Mouse (Mus musculus) heart, embryonic 14.5 days (tissue): ENCODE results near the gene Eps8l2. TPM values are rescaled to one million over a fixed set of nuclear protein-coding genes. Genes with fewer than 3 reads are reported as not detected.

Experiments used
- ATAC-seq: fragments of 200-750 bp; cut with Nextera tagmentation; 2 replicates; pipeline ENCODE4 v1.8.0; 2017; ENCODE audit warnings: low read depth, moderate TSS enrichment; ENCODE audit not compliant: insufficient number of reproducible peaks, insufficient read depth, low FRiP score
- H3K27ac ChIP-seq, 2 experiments: fragments of 200-500 bp in 1 of 2; fragments of 300-500 bp in 1 of 2; sonication (generic) in 1 of 2; replicated peaks in 1 of 2; 2 replicates each; pipeline ENCODE4 v1.5.1; 2012 to 2014; ENCODE audit warnings: low read depth in 2 of 2, low read length in 2 of 2, control low read depth in 1 of 2, mild to moderate bottlenecking in 1 of 2, mixed read lengths in 1 of 2; ENCODE audit not compliant: control insufficient read depth in 1 of 2, insufficient read depth in 1 of 2
- H3K27me3 ChIP-seq: fragments of 300-500 bp; sonication (generic); 2 replicates; pipeline ENCODE4 v1.6.1; 2014; ENCODE audit warnings: mild to moderate bottlenecking, low read length, control low read depth; ENCODE audit not compliant: control insufficient read depth, insufficient read depth
- H3K36me3 ChIP-seq: fragments of 300-500 bp; sonication (generic); 2 replicates; pipeline ENCODE4 v1.6.1; 2014; ENCODE audit warnings: mild to moderate bottlenecking, control low read depth, low read length, mixed read lengths; ENCODE audit not compliant: control insufficient read depth, insufficient read depth
- H3K4me1 ChIP-seq, 2 experiments: fragments of 200-500 bp in 1 of 2; fragments of 300-500 bp in 1 of 2; sonication (generic) in 1 of 2; 2 replicates each; pipeline ENCODE4 v1.6.1; 2012 to 2014; ENCODE audit warnings: low read length in 2 of 2, control low read depth in 1 of 2, mixed read lengths in 1 of 2; ENCODE audit not compliant: control insufficient read depth in 2 of 2, insufficient read depth in 2 of 2
- H3K4me2 ChIP-seq: fragments of 300-500 bp; sonication (generic); 2 replicates; pipeline ENCODE4 v1.6.1; 2014; ENCODE audit warnings: mild to moderate bottlenecking, low read length
- H3K4me3 ChIP-seq, 2 experiments: fragments of 200-500 bp in 1 of 2; fragments of 300-500 bp in 1 of 2; sonication (generic) in 1 of 2; 2 replicates each; pipeline ENCODE4 v1.5.1; 2012 to 2014; ENCODE audit warnings: low read length in 2 of 2, mild to moderate bottlenecking in 2 of 2, control low read depth in 1 of 2, low read depth in 1 of 2, moderate library complexity in 1 of 2; ENCODE audit not compliant: control insufficient read depth in 1 of 2, insufficient read depth in 1 of 2
- H3K9ac ChIP-seq: fragments of 300-500 bp; sonication (generic); 2 replicates; pipeline ENCODE4 v1.6.1; 2014; ENCODE audit warnings: mild to moderate bottlenecking, low read length
- H3K9me3 ChIP-seq: fragments of 300-500 bp; sonication (generic); 2 replicates; pipeline ENCODE4 v1.6.1; 2016; ENCODE audit warnings: low read length, control low read depth; ENCODE audit not compliant: control insufficient read depth
- WGBS: fragments of 180-500 bp; shearing (Covaris S2); extraction: QIAGEN DNeasy Blood & Tissue Kit; methylation state at CpG from one replicate; pipeline ENCODE4 v1.1.7; 2014; 5-methylcytosine and 5-hydroxymethylcytosine counted together
- polyA plus RNA-seq: library from polyadenylated mRNA; unstranded; fragments of >200 nt; fragmentation: Nextera tagmentation; extraction: Ambion mirVana; gene quantifications from 2 replicates; pipeline ENCODE4 v1.2.1, GENCODE M21; 2014

Gene Eps8l2
- polyA plus RNA-seq, 1 experiment from 2014 or later: 0.76 TPM

- no peak overlapping the region for H3K4me3 ChIP-seq
- 70% methylated on average over 10 of the region's 10 CpGs for WGBS
- H3K4me1 ChIP-seq: peaks cover 3 to 6% of the 10 kb centered on the region in 2 experiments
Observed at GRCm38 (mm10) chr7:141341689-141342226, 3.1 kb downstream of the Eps8l2 start.

GRCm38 (mm10) chr7:141343230-141343629, 4.5 kb downstream of the Eps8l2 start:
- Histone ChIP-seq H3K4me1 (peaks cover 3 to 6% of the 10 kb centered on the region in 2 experiments), H3K36me3 (no peaks in the 10 kb centered on the region), H3K27ac (no peak overlapping the region), H3K4me2 (no peak overlapping the region), H3K4me3 (no peak overlapping the region), H3K9me3 (no peaks in the 10 kb centered on the region), H3K27me3 (0 out of 2 replicates have a peak, but pooled peaks cover 3% of the 10 kb centered on the region), H3K9ac (no peak overlapping the region)
- 72% methylated on average over 2 of the region's 2 CpGs for WGBS
- ATAC-seq: no peak

More at GRCm38 (mm10) chr7:141341689-141342226, 3.1 kb downstream of the Eps8l2 start:
- no peak for ATAC-seq
- no peak overlapping the region for H3K4me2 ChIP-seq
- no peak overlapping the region for H3K9ac ChIP-seq
- H3K27ac ChIP-seq: no peak overlapping the region
- no peaks in the 10 kb centered on the region for H3K9me3 ChIP-seq
- no peaks in the 10 kb centered on the region for H3K36me3 ChIP-seq
- 0 out of 2 replicates have a peak, but pooled peaks cover 3% of the 10 kb centered on the region for H3K27me3 ChIP-seq

- H3K4me3 ChIP-seq: no peak overlapping the region
- H3K9me3 ChIP-seq: no peaks in the 10 kb centered on the region
- H3K4me1 ChIP-seq: peaks cover under 1 to 3% of the 10 kb centered on the region in 2 experiments; a peak in 2 of 4 replicates
- 0 out of 2 replicates have a peak, but pooled peaks cover 3% of the 10 kb centered on the region for H3K27me3 ChIP-seq
- WGBS: 71% methylated on average over 7 of the region's 7 CpGs
- ATAC-seq: no peak
- no peaks in the 10 kb centered on the region for H3K36me3 ChIP-seq
- H3K9ac ChIP-seq: no peak overlapping the region
- no peak overlapping the region for H3K27ac ChIP-seq
- no peak overlapping the region for H3K4me2 ChIP-seq
Observed at GRCm38 (mm10) chr7:141343696-141344095, 5.0 kb downstream of the Eps8l2 start.

- ATAC-seq: no peak
- Histone ChIP-seq H3K4me1 (no peaks in the 10 kb centered on the region), H3K4me3 (no peak overlapping the region), H3K27ac (no peak overlapping the region), H3K36me3 (no peaks in the 10 kb centered on the region), H3K4me2 (no peak overlapping the region), H3K9me3 (no peaks in the 10 kb centered on the region), H3K27me3 (no peaks in the 10 kb centered on the region), H3K9ac (no peak overlapping the region)
- 86% methylated on average over 5 of the region's 5 CpGs for whole genome bisulfite sequencing
Observed at GRCm38 (mm10) chr7:141344787-141345186, 6.1 kb downstream of the Eps8l2 start.

- no peak overlapping the region for H3K27ac ChIP-seq
- H3K9ac ChIP-seq: no peak overlapping the region
- no peak overlapping the region for H3K4me2 ChIP-seq
- no peaks in the 10 kb centered on the region for H3K36me3 ChIP-seq
- H3K4me3 ChIP-seq: no peak overlapping the region
- H3K4me1 ChIP-seq: no peaks in the 10 kb centered on the region
- H3K9me3 ChIP-seq: no peaks in the 10 kb centered on the region
- 76% methylated on average over 6 of the region's 6 CpGs for WGBS
- no peak for ATAC-seq
- no peaks in the 10 kb centered on the region for H3K27me3 ChIP-seq
Observed at GRCm38 (mm10) chr7:141351061-141351460, 12.4 kb downstream of the Eps8l2 start.

GRCm38 (mm10) chr7:141355051-141355450, 16.4 kb downstream of the Eps8l2 start:
- Histone ChIP-seq H3K9me3 (no peaks in the 10 kb centered on the region), H3K36me3 (no peaks in the 10 kb centered on the region), H3K4me1 (no peaks in the 10 kb centered on the region), H3K4me2 (no peak overlapping the region), H3K4me3 (no peak overlapping the region), H3K9ac (no peak overlapping the region), H3K27me3 (peaks cover 10% of the 10 kb centered on the region), H3K27ac (no peak overlapping the region)
- ATAC-seq: no peak
- 65% methylated on average over 8 of the region's 8 CpGs for WGBS

GRCm38 (mm10) chr7:141355626-141356326, 17.1 kb downstream of the Eps8l2 start:
- H3K9me3 ChIP-seq: no peaks in the 10 kb centered on the region
- no peak overlapping the region for H3K4me3 ChIP-seq
- no peaks in the 10 kb centered on the region for H3K36me3 ChIP-seq
- H3K4me2 ChIP-seq: no peak overlapping the region
- peaks cover 15% of the 10 kb centered on the region for H3K27me3 ChIP-seq
- H3K4me1 ChIP-seq: no peaks in the 10 kb centered on the region
- ATAC-seq: no peak
- no peak overlapping the region for H3K9ac ChIP-seq
- H3K27ac ChIP-seq: no peak overlapping the region
- 53% methylated on average over 12 of the region's 12 CpGs for WGBS
